Mouse (Mus musculus) forebrain, postnatal 0 days (tissue): ENCODE results near the gene AW822073. TPM values are rescaled to one million over a fixed set of nuclear protein-coding genes. Genes with fewer than 3 reads are reported as not detected.
"Not testable (repeated sequence)": the region's sequence is repeated elsewhere in the genome, so short reads cannot be mapped to it uniquely, and the experiment has no call there.

Source experiments
- ATAC-seq: fragments of 200-750 bp; cut with Nextera tagmentation; 2 replicates; pipeline ENCODE4 v1.8.0; 2017; ENCODE audit warnings: mild to moderate bottlenecking, moderate library complexity
- DNase-seq: peaks from one replicate; pipeline ENCODE4 v3.0.0-alpha.2; 2015
- H3K27ac ChIP-seq: fragments of 300-500 bp; sonication (generic); 2 replicates; pipeline ENCODE4 v1.5.1; 2014; ENCODE audit warnings: low read depth, mild to moderate bottlenecking, antibody characterized with exemption, low read length, moderate library complexity, mixed read lengths
- H3K27me3 ChIP-seq: fragments of 300-500 bp; sonication (generic); 2 replicates; pipeline ENCODE4 v1.6.1; 2014; ENCODE audit warnings: mild to moderate bottlenecking, low read length, mixed read lengths; ENCODE audit not compliant: insufficient read depth
- H3K36me3 ChIP-seq: fragments of 300-500 bp; sonication (generic); 2 replicates; pipeline ENCODE4 v1.6.1; 2014; ENCODE audit warnings: mild to moderate bottlenecking, moderate library complexity; ENCODE audit not compliant: insufficient read depth
- H3K4me1 ChIP-seq: fragments of 300-500 bp; sonication (generic); 2 replicates; pipeline ENCODE4 v1.6.1; 2014; ENCODE audit warnings: antibody characterized with exemption; ENCODE audit not compliant: insufficient read depth
- H3K4me2 ChIP-seq: fragments of 300-500 bp; sonication (generic); 2 replicates; pipeline ENCODE4 v1.6.1; 2014; ENCODE audit warnings: low read depth, mild to moderate bottlenecking, moderate library complexity
- H3K4me3 ChIP-seq: fragments of 300-500 bp; sonication (generic); 2 replicates; pipeline ENCODE4 v1.5.1; 2014; ENCODE audit warnings: low read depth, low read length, mixed read lengths
- H3K9ac ChIP-seq: fragments of 300-500 bp; sonication (generic); 2 replicates; pipeline ENCODE4 v1.6.1; 2014; ENCODE audit warnings: mild to moderate bottlenecking
- H3K9me3 ChIP-seq: fragments of 300-500 bp; sonication (generic); 2 replicates; pipeline ENCODE4 v1.6.1; 2016; ENCODE audit warnings: low read length
- CTCF ChIP-seq: sonication (generic); IDR thresholded peaks from 2 replicates; pipeline ENCODE4 v1.5.1; 2016; ENCODE audit warnings: antibody characterized with exemption, control low read depth, low read depth
- WGBS: fragments of 180-500 bp; shearing (Covaris S2); extraction: QIAGEN DNeasy Blood & Tissue Kit; methylation state at CpG from one replicate; pipeline ENCODE4 v1.1.7; 2014; 5-methylcytosine and 5-hydroxymethylcytosine counted together
- polyA plus RNA-seq: library from polyadenylated mRNA; unstranded; fragments of >200 nt; fragmentation: Nextera tagmentation; extraction: Ambion mirVana; gene quantifications from 2 replicates; pipeline ENCODE4 v1.2.1, GENCODE M21; 2015
- total RNA-seq: library from RNA; depleted of rRNA; stranded (reverse); fragments of >200 nt; gene quantifications from 2 replicates; pipeline ENCODE4 v1.2.3, GENCODE M21; 2014; rRNA removed

The AW822073 gene
- total RNA-seq (not detected in 2 replicates), polyA plus RNA-seq (not detected in 2 replicates)

GRCm38 (mm10) chr10:58224827-58225785 lies at the start of gene AW822073:
Gene AW822073 (minus strand): TSS chr10:58224930.
- H3K9ac ChIP-seq, H3K27ac ChIP-seq, H3K27me3 ChIP-seq, H3K9me3 ChIP-seq, DNase-seq, H3K4me2 ChIP-seq, H3K36me3 ChIP-seq, ATAC-seq, H3K4me1 ChIP-seq, H3K4me3 ChIP-seq: not testable (repeated sequence)
- WGBS: 84% methylated on average over 16 of the region's 18 CpGs

- H3K4me2 ChIP-seq: no peak overlapping the region
- no peaks in the 10 kb centered on the region for H3K9me3 ChIP-seq
- H3K27me3 ChIP-seq: no peaks in the 10 kb centered on the region
- peak; percentile 21; the same call in 1 of the 2 replicates for TF ChIP-seq CTCF
- H3K36me3 ChIP-seq: peaks cover 25% of the 10 kb centered on the region
- ATAC-seq (no peak), DNase-seq (no peak)
- no peak overlapping the region for H3K9ac ChIP-seq
- H3K4me1 ChIP-seq: 0 out of 2 replicates have a peak, but pooled peaks cover 6% of the 10 kb centered on the region
- no peak overlapping the region for H3K4me3 ChIP-seq
- H3K27ac ChIP-seq: no peak overlapping the region
- WGBS: 79% methylated on average over 5 of the region's 5 CpGs
Observed at GRCm38 (mm10) chr10:58258466-58258865, 33.7 kb upstream of the AW822073 start.

DNA sequence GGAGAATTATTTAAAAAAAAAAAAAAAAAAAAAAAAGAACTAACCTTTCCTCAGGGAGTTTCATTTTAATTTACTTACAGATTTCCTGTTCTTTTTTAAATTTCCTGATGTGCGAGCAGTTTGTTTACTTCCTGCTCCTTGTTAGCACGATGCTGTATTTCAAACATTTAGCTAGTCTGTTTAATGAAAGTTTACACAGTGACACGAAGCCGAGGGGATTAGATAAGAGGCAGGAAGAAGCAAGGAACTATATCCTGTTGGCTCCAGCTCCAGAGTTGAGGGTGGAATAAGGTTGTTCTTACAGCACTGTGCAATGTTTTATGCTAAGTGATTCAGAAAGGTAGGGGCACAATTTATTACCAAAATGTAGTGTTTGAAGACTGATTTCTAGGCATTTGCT lies 31.2 kb upstream of the AW822073 start:
- no peaks in the 10 kb centered on the region for H3K9me3 ChIP-seq
- peak overlapping the region; percentile 85 for H3K4me3 ChIP-seq
- H3K4me2 ChIP-seq: peak overlapping the region; percentile 59
- no peak overlapping the region; the same call in 1 of the 2 replicates for H3K27ac ChIP-seq
- peak overlapping the region; percentile 83; the same call in 1 of the 2 replicates for H3K9ac ChIP-seq
- 0 out of 2 replicates have a peak, but pooled peaks cover 6% of the 10 kb centered on the region for H3K4me1 ChIP-seq
- peak; percentile 5 for DNase-seq
- WGBS: 4% methylated on average over 4 of the region's 4 CpGs
- no peaks in the 10 kb centered on the region for H3K27me3 ChIP-seq
- no peak for TF ChIP-seq CTCF
- H3K36me3 ChIP-seq: peaks cover 18% of the 10 kb centered on the region
- ATAC-seq: no peak

- TF ChIP-seq CTCF: peak; percentile 29; the same call in 1 of the 2 replicates
- Histone ChIP-seq H3K27me3 (no peaks in the 10 kb centered on the region), H3K4me1 (0 out of 2 replicates have a peak, but pooled peaks cover 6% of the 10 kb centered on the region), H3K4me2 (peak within 1 kb of the TSS; percentile 59), H3K9ac (peak within 1 kb of the TSS; percentile 83), H3K27ac (peak within 1 kb of the TSS; percentile 73), H3K4me3 (peak within 1 kb of the TSS; percentile 85), H3K9me3 (no peaks in the 10 kb centered on the region), H3K36me3 (peaks cover 15% of the 10 kb centered on the region)
- 1% methylated on average over 57 of the region's 58 CpGs for WGBS
- DNase-seq (peak; percentile 96), ATAC-seq (peak; percentile 99)
Observed at GRCm38 (mm10) chr10:58255213-58255892, 30.6 kb upstream of the AW822073 start, which contains the start of gene Gcc2. Gene Gcc2 (plus strand): TSS chr10:58255497.

DNA sequence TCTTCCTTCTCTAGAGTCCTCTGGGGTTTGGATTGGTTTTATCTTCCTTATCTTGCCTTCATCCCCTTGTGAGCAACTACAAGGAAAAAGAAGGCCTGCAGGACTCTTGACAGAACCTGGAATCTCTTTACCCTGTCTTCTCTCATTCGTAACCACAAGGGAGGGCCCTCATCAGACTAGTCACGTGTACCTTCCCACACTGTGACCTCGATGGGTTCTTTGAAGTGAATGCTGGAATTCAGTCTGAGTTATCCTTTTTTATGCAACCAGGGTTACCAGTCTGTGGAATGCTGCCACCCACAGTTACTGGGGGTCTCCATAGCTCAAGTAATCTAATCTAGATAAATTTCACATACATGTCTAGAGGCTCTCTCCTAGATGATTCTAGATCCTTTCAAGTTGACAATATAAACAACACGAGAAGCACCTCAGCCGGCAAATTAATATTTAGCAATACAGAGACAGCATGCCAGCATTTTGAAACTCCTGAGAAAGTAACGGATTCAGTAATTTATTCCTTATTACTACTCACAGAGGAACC lies 30.0 kb upstream of the AW822073 start:
- H3K4me3 ChIP-seq: peak overlapping the region; percentile 85
- DNase-seq (no peak), ATAC-seq (peak; percentile 22)
- no peak for TF ChIP-seq CTCF
- H3K9ac ChIP-seq: peak overlapping the region; percentile 83
- peaks cover 9% of the 10 kb centered on the region; the same call in 1 of the 2 replicates for H3K36me3 ChIP-seq
- peak overlapping the region; percentile 59 for H3K4me2 ChIP-seq
- no peaks in the 10 kb centered on the region for H3K27me3 ChIP-seq
- H3K27ac ChIP-seq: no peak overlapping the region
- 19% methylated on average over 6 of the region's 6 CpGs for WGBS
- H3K4me1 ChIP-seq: 0 out of 2 replicates have a peak, but pooled peaks cover 6% of the 10 kb centered on the region
- H3K9me3 ChIP-seq: no peaks in the 10 kb centered on the region

DNA sequence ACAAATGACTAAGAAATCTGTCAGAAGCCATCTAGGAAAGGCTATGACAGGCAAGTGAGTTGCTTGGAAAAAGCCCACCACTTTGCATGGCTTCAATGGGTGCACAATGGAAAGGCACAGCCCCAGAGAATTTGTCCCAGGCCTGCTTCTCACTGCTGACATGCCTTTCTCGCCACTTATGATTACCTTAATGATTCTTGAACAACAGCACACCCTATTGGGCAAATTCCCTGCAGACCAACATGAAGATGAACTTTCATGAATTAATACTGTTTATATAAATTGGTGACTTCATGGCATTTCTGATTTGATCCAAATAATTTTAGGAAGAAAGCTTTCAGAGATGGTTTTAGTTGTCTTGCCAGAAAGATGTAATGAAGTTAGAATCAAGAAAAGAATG lies 24.8 kb upstream of the AW822073 start:
- Histone ChIP-seq H3K4me3 (no peak overlapping the region), H3K36me3 (no peaks in the 10 kb centered on the region), H3K4me2 (no peak overlapping the region), H3K27ac (no peak overlapping the region), H3K4me1 (0 out of 2 replicates have a peak, but pooled peaks cover 3% of the 10 kb centered on the region), H3K9me3 (no peaks in the 10 kb centered on the region), H3K27me3 (no peaks in the 10 kb centered on the region), H3K9ac (no peak overlapping the region)
- TF ChIP-seq CTCF: no peak
- no peak for ATAC-seq
- no peak for DNase-seq
- WGBS: 16% methylated on average over 1 of the region's 1 CpGs

- ATAC-seq: peak; percentile 62
- not testable (repeated sequence) for DNase-seq, H3K27ac ChIP-seq, H3K9ac ChIP-seq, H3K4me3 ChIP-seq, H3K36me3 ChIP-seq, H3K27me3 ChIP-seq, H3K4me1 ChIP-seq, H3K9me3 ChIP-seq, H3K4me2 ChIP-seq
- WGBS: 90% methylated on average over 7 of the region's 8 CpGs
Observed at GRCm38 (mm10) chr10:58238984-58239740, 14.4 kb upstream of the AW822073 start.
